Mouse (Mus musculus): ENCODE results near the gene Thtpa.
A peak's percentile ranks its signal among the peaks of the same experiment; 100 is the strongest.

Thtpa gene

GRCm38 (mm10) chr14:55077481-55078365, 16.9 kb upstream of the Thtpa start:
- DNase-seq (ENCODE audit: low spot score): no peak

GRCm38 (mm10) chr14:55078366-55078989, 16.1 kb upstream of the Thtpa start:
- DNase-seq (ENCODE audit: low spot score): no peak

- DNase-seq (ENCODE audit: low spot score): no peak
These were observed 15.2 kb upstream of the Thtpa start for GRCm38 (mm10) chr14:55079214-55079970.

GRCm38 (mm10) chr14:55081105-55081504, 13.5 kb upstream of the Thtpa start:
- no peak for DNase-seq (ENCODE audit: low spot score)

GRCm38 (mm10) chr14:55083481-55083880, 11.1 kb upstream of the Thtpa start:
- no peak for DNase-seq (ENCODE audit: low spot score)

- peak; percentile 47 for DNase-seq (ENCODE audit: low spot score)
These were observed 9.1 kb upstream of the Thtpa start for GRCm38 (mm10) chr14:55085324-55086008.

- DNase-seq (ENCODE audit: low spot score): no peak
These were observed 8.5 kb upstream of the Thtpa start for GRCm38 (mm10) chr14:55086009-55086514.

GRCm38 (mm10) chr14:55089199-55089947, 5.2 kb upstream of the Thtpa start:
- no peak for DNase-seq (ENCODE audit: low spot score)

- no peak for DNase-seq (ENCODE audit: low spot score)
These were observed 3.2 kb upstream of the Thtpa start for GRCm38 (mm10) chr14:55091209-55091865.

- peak; percentile 94 for DNase-seq (ENCODE audit: low spot score)
These were observed 2.5 kb upstream of the Thtpa start, which contains the start of gene Zfhx2 for GRCm38 (mm10) chr14:55092011-55092577. Gene Zfhx2 (minus strand): TSS chr14:55092324.

GRCm38 (mm10) chr14:55093927-55094326, 657 bp upstream of the Thtpa start:
- no peak for DNase-seq (ENCODE audit: low spot score)

- no peak for DNase-seq (ENCODE audit: low spot score)
These were observed 679 bp downstream of the Thtpa start for GRCm38 (mm10) chr14:55095263-55095662.

GRCm38 (mm10) chr14:55095671-55096070, 1.1 kb downstream of the Thtpa start:
- no peak for DNase-seq (ENCODE audit: low spot score)

GRCm38 (mm10) chr14:55096573-55097087, 2.0 kb downstream of the Thtpa start:
- no peak for DNase-seq (ENCODE audit: low spot score)

GRCm38 (mm10) chr14:55097646-55098045, 3.1 kb downstream of the Thtpa start:
- DNase-seq (ENCODE audit: low spot score): no peak

GRCm38 (mm10) chr14:55098067-55098466, 3.5 kb downstream of the Thtpa start:
- no peak for DNase-seq (ENCODE audit: low spot score)

GRCm38 (mm10) chr14:55101592-55101991, 7.0 kb downstream of the Thtpa start:
- no peak for DNase-seq (ENCODE audit: low spot score)

GRCm38 (mm10) chr14:55102253-55102785, 7.7 kb downstream of the Thtpa start:
- no peak for DNase-seq (ENCODE audit: low spot score)

- no peak for DNase-seq (ENCODE audit: low spot score)
These were observed 9.8 kb downstream of the Thtpa start for GRCm38 (mm10) chr14:55104365-55104764.

- no peak for DNase-seq (ENCODE audit: low spot score)
These were observed 10.8 kb downstream of the Thtpa start for GRCm38 (mm10) chr14:55105386-55105785.

All from ovary, adult 18-20 months (tissue).